Mouse (Mus musculus) ovary, postnatal 10 days (tissue): ENCODE measurements around the gene Esrrb.

Source experiments
- DNase-seq: peaks from one replicate; pipeline ENCODE4 v3.0.0; 2022; ENCODE audit warnings: low spot score

The Esrrb gene

GRCm38 (mm10) chr12:86498765-86499164 is 137.8 kb downstream of the Esrrb start:
- no peak for DNase-seq

DNA sequence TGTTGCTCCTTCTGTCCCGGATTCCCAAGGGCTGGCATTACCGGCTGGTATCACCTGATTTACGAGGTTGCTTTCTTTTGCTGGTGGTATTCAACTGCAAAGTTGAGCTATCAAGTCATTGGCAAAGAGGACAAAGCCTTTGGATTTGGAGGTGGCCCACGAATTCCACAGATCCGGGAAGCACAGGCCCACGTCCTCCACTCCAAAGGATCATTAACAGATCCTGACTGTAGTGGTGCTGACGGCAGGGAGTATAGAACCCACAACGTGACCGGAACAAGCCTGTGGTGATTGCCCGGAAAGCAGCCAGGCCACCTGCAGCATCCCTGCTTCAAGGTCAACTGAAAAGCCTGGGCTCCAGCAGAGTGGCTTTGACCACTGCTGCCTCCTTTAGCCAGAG is 140.8 kb downstream of the Esrrb start:
- DNase-seq = no peak

DNA sequence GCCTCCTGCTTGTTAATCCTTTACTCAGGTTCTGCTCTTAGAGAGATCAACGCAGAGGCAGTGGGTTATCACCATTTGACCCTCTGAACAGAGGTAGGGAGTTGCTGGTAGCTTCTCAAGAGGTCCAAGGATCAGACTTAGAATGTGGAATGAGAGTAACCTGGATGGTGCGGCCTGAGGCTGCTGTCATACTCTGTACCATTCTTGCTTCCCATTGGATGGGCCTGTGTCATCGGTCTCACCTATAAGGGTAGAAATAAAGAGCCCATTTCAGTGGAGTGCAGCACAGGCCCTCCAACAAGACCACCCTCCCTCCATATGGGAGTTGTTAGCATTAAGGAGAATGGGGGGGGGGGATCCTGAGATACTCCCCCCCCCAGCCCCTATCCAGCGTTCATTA is 143.0 kb downstream of the Esrrb start:
- no peak for DNase-seq

DNA sequence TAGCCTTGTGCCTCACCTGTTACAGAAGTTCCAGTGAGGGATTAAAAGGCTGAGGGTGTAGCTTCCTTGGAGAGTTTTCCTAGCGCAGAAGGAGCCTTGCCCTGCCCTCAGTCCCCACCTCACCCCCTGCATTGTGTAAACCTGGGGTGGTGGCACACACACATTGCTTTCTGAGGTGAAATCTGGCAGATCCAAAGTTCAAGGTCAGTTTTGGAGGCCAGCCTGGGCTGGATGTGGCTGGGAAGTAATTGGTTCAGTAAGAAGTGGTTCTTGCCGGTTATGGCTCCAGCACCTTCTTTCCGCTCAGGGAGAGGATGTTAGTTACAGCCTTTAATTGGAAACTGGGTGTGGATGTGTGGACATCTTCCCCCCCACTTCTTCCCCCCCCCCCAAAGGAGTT is 143.4 kb downstream of the Esrrb start:
- DNase-seq = no peak

DNA sequence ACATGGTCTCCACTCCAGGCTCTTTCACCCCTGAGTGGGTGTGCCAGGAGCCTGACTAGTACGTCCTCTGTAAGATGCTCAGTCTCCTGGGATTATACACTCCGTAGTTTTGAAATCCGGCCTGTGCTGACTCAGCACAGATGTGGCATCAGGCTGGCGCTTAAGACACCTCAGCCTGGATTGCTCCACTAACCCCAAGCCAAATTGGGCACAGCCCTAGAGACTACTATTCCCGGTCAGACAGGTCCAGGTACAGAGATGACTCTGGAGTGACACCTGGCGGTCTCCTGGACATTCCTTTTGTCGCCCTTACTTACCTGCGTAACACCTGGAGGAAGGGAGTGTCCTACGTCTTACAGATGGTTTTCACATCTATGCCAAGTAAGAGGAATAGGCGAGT is 146.8 kb downstream of the Esrrb start:
- DNase-seq = no peak

DNA sequence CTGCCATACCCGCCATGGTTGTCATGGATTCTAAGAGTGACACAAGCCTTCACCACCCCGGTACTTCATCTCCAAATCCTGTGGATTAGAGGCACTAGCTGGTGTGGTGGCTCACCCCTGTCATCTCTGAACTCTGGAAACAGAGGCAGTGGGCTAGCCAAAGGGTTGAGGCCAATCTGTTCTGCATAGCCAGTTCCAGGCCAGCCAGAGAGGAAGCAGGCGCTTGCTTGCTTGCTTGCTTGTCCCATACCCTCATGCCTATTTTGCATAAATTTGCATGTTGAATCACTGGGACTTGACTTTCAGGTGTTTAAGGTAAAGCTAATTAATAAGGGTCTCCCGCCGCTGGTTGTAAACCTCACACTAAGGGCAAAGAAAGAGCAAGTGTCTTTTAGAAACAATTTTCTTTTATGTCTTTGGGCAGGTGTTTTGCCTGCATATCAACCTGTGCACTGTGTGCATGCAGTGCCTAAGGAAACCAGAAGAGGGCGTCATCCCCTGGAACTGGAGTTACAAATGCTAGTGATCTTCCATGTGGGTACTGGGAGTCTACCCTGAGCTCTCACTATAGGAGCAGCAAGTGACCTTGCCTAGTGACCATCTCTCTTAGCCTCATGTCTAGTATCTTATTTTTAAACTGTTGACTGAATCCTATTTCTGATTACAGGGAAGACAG is 147.5 kb downstream of the Esrrb start:
- DNase-seq = no peak

DNA sequence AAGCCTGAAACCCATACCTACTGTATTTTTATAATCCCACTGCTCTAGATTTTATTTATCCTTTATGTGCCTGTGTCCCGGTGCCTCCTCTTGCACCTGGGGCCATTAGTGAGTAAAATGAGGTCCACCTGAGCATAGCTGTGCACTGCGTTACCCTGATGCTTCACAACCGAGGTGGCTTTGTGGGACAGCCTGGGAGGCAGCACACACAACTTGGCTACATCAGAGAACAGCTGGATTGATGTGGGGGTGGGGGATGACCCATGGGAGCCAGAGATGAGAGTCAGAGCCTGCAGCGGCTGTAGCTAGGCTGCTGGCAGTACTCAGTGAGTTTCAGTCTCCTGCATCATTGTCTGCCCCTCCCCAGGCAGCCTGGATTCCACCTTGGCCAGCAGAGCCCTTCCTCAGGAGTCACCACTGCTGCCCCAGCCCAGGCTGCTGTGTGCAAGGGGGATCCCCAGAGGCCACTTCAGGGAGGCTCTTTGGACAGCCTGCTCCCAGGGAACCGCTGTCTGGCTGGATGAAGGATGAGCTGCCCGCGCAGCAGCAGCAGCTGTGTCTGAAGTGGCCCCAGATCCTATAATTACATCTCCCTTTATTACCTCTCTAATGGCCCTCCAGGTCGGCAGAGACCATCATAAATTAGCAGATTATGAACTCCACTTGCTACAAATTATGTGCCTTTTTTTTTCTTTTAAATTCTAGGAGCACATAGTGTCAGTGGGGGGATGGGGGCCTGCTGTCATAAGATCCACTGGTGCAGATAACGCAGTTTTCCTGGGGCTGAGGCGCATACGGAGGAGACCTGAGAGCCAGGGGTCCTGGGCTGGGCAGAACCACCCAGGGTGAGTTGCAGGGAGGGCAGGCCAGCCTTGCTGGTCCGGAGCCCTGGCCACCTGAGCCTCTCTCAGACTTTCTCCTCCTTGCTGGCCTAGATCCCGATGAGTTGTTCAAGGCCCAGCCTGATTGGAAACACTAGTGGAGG is 148.7 kb downstream of the Esrrb start:
- DNase-seq = no peak

- DNase-seq = no peak
Observed at GRCm38 (mm10) chr12:86512335-86512734, 151.4 kb downstream of the Esrrb start.

DNA sequence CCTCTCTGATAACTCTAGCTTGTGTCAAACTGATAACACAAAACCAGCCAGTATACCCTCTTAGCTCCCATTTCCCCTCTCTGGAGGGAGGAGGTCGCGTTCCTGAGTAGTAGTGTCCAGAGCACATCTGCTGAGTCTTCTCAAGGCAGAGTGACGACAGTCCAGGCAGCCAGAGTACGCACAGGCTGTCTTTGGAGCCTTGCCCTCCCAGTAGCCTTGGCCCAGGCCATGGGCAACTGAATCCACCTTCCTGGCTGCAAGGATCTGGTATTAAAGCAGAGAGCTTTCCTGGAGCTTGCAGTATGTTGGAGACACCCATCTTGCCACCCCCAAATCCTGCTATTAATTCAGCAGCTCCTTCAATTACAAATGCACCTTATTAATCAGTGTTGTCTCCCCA is 152.7 kb downstream of the Esrrb start:
- no peak for DNase-seq

DNA sequence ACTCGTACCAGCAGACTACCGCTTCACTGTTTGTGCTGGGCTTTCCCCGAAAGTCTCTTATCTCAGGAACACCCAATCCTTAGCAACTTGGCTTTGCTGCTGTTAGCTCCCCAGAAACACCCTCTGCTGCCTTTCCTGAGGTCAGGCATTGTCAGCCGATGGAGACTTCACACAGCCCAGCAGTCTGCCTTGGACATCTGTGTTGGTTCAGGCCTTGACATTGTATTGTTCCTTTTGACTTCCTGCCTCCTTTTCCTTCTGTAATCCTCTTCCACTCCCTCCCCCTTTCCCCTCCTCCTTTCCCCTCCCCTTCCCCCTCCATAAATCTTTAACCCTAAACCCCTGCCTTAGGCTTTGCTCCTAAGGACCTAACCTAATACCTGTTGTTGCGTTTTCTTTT is 155.7 kb downstream of the Esrrb start:
- DNase-seq = no peak

DNA sequence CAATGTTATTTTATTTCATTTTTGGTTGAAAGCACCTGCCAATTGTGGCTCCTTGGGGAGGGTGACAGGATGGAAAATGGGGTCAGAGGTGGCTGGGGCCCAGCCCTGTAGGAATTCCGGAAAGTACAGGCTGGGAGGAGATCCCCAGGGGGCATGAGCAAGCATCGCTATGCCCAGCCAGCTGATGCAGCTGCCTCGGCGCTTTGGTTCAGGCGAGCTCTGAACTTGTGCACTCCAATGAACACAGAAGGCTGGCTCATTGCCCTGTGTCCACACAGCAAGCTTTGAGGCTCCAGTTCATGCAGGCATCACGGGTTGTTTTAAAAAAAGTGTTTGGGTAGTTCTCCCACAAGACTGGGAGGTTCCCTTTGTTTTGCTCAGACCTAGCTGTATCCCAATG is 156.8 kb downstream of the Esrrb start:
- no peak for DNase-seq

- no peak for DNase-seq
Observed at GRCm38 (mm10) chr12:86518746-86519145, 157.8 kb downstream of the Esrrb start.

DNA sequence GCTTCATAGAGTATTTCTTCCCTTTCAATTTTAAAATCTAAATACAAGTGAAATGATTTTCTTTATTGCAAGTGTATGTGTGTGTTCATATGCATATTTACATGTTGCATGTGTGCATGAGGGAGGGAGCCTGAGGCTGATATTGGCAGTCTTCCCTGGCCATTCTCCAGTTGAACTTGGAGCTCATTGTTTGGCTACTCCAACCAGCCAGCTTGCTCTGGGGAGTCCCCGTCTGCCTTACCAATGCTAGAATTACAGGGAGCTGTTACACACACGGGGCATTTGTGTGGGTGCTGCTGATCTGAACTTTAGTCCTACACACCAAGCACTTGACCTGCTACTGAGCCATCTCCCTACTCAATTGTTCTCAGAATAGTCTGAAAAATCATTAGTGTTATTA is 173.4 kb downstream of the Esrrb start:
- DNase-seq = no peak

DNA sequence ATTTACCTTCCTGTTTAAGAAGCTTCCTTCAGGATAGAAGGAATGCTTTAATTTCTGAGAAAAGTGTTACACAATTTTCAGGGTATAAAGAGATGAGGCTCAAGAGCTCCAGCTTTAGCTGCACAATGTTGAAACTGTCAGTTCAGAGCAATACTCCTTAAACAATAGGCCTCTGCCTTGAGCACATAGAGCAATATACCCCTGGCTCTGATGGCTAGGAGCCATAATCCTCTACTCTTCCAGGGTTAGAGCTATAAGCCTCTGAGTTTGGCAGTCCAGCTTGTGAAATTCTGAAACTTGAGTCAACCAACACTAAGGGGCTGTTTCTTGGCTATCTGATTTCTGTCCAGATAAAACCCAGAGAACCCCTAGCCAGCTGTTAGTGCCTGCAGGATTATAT is 176.9 kb downstream of the Esrrb start:
- no peak for DNase-seq

DNA sequence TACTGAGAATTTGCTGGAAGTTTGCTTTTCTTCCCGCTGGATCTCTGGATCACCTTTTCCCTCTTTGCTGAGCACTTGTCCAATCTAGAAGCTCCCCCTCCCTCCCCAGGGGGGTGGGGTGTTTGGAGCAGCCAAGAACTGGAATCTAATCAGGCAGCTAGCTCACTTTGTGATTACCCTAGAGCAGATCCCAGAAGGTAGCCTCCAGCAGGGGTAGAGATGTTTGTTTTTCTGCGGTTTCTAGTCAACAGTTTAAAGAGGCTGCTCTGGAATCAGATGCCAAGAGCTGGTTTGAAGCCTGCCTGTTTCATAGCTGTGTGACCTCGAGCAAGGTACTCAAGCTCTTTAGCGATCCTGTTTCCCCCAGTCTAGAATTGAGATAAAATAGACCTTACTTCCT is 177.8 kb downstream of the Esrrb start:
- no peak for DNase-seq

DNA sequence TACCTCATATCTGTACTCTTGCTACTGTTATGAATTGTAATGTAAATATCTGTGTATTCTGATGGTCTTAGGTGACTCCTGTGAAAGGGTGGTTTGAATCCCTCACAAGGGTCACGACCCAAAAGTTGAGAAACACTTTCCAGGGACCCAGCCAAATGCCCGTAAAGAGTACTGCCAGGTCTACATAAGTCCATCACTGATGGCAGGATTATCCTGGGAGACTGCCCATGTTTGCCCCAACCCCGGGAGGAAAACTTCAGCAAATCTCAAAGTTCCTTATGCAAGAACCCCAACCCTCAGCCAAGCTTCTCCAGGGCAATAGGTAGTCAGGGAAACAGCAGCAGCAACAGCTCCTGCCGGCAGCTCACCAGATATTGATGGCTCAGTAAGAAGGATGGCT is 178.6 kb downstream of the Esrrb start:
- DNase-seq = no peak

DNA sequence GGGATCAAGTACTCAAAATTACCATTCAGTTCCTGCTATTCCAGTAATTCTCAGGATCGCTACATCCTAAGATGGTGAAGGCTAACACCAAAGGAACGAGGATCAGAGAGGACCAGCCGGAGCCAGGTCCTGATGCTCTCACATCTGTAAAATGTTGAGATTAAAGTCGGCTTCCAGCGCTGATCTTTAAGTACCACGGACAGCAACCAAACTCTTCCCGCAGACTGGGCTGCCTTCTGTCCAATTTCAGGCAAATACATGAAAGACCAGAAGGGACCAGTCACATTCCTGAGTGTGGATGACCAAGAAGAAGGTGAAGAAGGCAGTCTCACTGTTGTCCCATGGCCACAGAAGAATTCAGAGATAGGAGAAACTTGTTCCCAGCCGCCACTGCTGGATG is 186.9 kb downstream of the Esrrb start:
- no peak for DNase-seq

- DNase-seq = no peak
Observed at GRCm38 (mm10) chr12:86553037-86553436, 192.1 kb downstream of the Esrrb start.

GRCm38 (mm10) chr12:86556796-86557517 is 196.0 kb downstream of the Esrrb start:
- no peak for DNase-seq

DNA sequence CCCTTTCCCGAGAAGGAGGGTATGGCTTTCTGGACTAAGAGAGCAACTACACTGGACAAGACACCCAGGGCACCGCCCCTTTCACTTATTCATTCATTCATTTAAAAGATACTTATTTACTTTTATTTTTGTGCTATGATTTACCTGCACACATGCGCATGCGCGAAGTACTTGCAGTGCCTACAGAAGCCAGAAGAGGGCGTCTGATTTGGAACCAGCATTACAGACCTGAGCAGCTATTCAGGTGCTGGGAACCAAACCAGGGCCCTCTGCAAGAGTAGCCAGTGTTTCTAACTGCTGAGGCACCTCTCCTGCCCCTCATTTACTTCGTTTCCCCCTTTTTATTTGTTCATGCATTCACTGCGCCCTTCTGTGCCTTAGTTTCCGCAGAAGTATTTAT is 198.0 kb downstream of the Esrrb start:
- DNase-seq = no peak

DNA sequence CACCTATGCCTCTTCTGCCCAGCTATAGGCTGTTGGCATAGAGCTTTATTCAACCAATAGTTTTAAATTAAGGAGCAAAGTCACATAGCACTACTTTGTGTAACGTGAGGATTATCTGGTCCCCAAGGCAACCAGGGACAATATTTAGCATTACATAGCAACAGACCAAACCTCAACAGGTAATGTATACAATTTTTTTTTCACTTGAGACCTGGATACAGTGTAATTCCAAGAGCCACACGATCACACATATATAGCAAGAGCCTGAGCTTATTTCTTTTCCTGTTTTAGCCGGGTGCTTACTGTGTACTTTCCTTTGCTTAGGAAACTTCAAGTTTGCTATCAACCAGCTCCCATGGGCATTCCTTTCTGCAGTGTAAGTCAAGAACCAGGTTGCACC is 201.8 kb downstream of the Esrrb start:
- no peak for DNase-seq

DNA sequence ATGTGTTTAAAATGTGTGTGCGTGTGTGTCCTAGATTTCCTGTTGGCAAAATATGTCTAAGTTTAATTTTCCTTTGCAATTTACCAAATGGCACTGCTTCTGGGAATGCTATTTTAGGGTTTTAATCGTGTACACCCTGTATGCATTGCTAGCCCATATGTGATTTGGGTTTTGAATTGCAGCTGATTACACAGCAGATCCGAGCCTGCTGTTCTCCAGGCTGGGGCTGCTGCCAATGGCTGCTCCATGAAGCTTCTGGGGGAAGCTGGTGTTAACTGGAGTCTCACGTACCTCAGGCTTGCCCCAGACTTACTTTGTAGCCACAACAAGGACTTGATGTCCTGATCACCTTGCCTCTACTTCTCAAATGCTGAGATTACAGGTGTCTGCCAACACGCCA is 205.1 kb downstream of the Esrrb start:
- DNase-seq = no peak
